Mouse (Mus musculus): ENCODE data around the gene B4galnt1.
A peak's percentile ranks its signal among the peaks of the same experiment; 100 is the strongest.

The B4galnt1 gene

GRCm38 (mm10) chr10:127208921-127209320, 43.9 kb downstream of the B4galnt1 start:
- DNase-seq (ENCODE audit: low read depth, low spot score) = no peak

GRCm38 (mm10) chr10:127209928-127210570, 45.0 kb downstream of the B4galnt1 start:
- DNase-seq (ENCODE audit: low read depth, low spot score) = no peak

- DNase-seq (ENCODE audit: low read depth, low spot score) = no peak
Measured at GRCm38 (mm10) chr10:127210961-127211405, 46.0 kb downstream of the B4galnt1 start.

- DNase-seq (ENCODE audit: low read depth, low spot score) = peak; percentile 82
Measured at GRCm38 (mm10) chr10:127211414-127211854, 46.4 kb downstream of the B4galnt1 start, which contains the start of gene Pip4k2c. Pip4k2c (minus strand) TSS chr10:127211585.

GRCm38 (mm10) chr10:127213272-127213671, 48.2 kb downstream of the B4galnt1 start:
- DNase-seq (ENCODE audit: low read depth, low spot score) = no peak

- DNase-seq (ENCODE audit: low read depth, low spot score) = no peak
Measured at GRCm38 (mm10) chr10:127213704-127214421, 48.8 kb downstream of the B4galnt1 start.

- no peak for DNase-seq (ENCODE audit: low read depth, low spot score)
Measured at GRCm38 (mm10) chr10:127214422-127214803, 49.4 kb downstream of the B4galnt1 start.

GRCm38 (mm10) chr10:127216456-127216855, 51.4 kb downstream of the B4galnt1 start:
- DNase-seq (ENCODE audit: low read depth, low spot score) = no peak

GRCm38 (mm10) chr10:127217177-127217576, 52.2 kb downstream of the B4galnt1 start:
- DNase-seq (ENCODE audit: low read depth, low spot score) = no peak

GRCm38 (mm10) chr10:127218339-127218738, 53.3 kb downstream of the B4galnt1 start:
- no peak for DNase-seq (ENCODE audit: low read depth, low spot score)
